Mouse (Mus musculus) Patski (cell line): ENCODE results near the gene Calr. TPM values are rescaled to one million over a fixed set of nuclear protein-coding genes. Genes with fewer than 3 reads are reported as not detected.

Experiments
- ATAC-seq: fragments of 100-300 bp; one replicate; pipeline ENCODE4 v1.8.0; 2021
- CTCF ChIA-PET: fragments of 350-600 bp; sonication (Branson Sonifier 250); formaldehyde crosslinking; loops from one replicate; lab custom pipeline; 2022; ENCODE audit warnings: inconsistent platforms; lab: Charles Lee
- POLR2A ChIA-PET: fragments of 350-600 bp; sonication (Branson Sonifier 250); formaldehyde crosslinking; loops from one replicate; lab custom pipeline; 2022; ENCODE audit warnings: antibody characterized with exemption, inconsistent platforms; lab: Charles Lee
- DNase-seq: peaks from one replicate; pipeline ENCODE4 v3.0.0-alpha.2; 2011; ENCODE audit warnings: low read depth, low spot score
- H3K27me3 ChIP-seq: fragments of 371-371 bp; one replicate; pipeline ENCODE4 v1.5.1; 2021
- CTCF ChIP-seq: fragments of 100-300 bp; IDR thresholded peaks from one replicate; pipeline ENCODE4 v1.5.1; 2021
- in situ Hi-C: fragments of 300-500 bp; cut with MboI; formaldehyde crosslinking; loops from 3 replicates; pipeline ENCODE4 v1.11.1; 2018; ENCODE audit warnings: low pct_unique_long_range_greater_than_20kb, mixed read lengths
- polyA plus RNA-seq: library from polyadenylated mRNA; unstranded; gene quantifications from one replicate; pipeline ENCODE4 v1.2.3, GENCODE M21; 2021

The Calr gene
- polyA plus RNA-seq, 1 experiment from 2014 or later, result 1,232 TPM

- POLR2A ChIA-PET, result interaction anchor here (0.6 kb wide), 1 partner anchor 1150 kb away, joined by 3 read pairs; no protein-coding TSS in a partner anchor
- no peak for DNase-seq
- no peaks in the 10 kb centered on the region for H3K27me3 ChIP-seq
- no peak for ATAC-seq
- in situ Hi-C loops, result loop anchor here (5.0 to 10.0 kb wide), 2 partner anchors 218 to 445 kb away; no protein-coding TSS in a partner anchor
- CTCF ChIA-PET, result interaction anchor here (0.9 to 8.3 kb wide), 6 partner anchors 8 to 102 kb away, joined by 3 to 80 read pairs (median 8); no protein-coding TSS in a partner anchor
- no peak for TF ChIP-seq CTCF
These were observed 36.8 kb downstream of the Calr start for GRCm38 (mm10) chr8:84809941-84810280.

- POLR2A ChIA-PET, result interaction anchor here (0.6 to 1.5 kb wide), 3 partner anchors 25 to 1149 kb away, joined by 3 read pairs; no protein-coding TSS in a partner anchor
- DNase-seq (no peak), ATAC-seq (no peak)
- no peak for TF ChIP-seq CTCF
- CTCF ChIA-PET, result interaction anchor here (0.9 to 8.3 kb wide), 5 partner anchors 8 to 101 kb away, joined by 3 to 80 read pairs (median 6); no protein-coding TSS in a partner anchor
- in situ Hi-C loops, result no loop called here
- no peaks in the 10 kb centered on the region for H3K27me3 ChIP-seq
These were observed 37.4 kb downstream of the Calr start for GRCm38 (mm10) chr8:84809109-84809940.

GRCm38 (mm10) chr8:84806031-84806430, 40.7 kb downstream of the Calr start:
- ChIA-PET CTCF (interaction anchor here (0.9 kb wide), 1 partner anchor 68 kb away, joined by 3 read pairs; no protein-coding TSS in a partner anchor), POLR2A (no interaction called here)
- H3K27me3 ChIP-seq, result no peaks in the 10 kb centered on the region
- ATAC-seq (no peak), DNase-seq (no peak)
- no peak for TF ChIP-seq CTCF
- in situ Hi-C loops, result no loop called here

GRCm38 (mm10) chr8:84799999-84800831, 46.5 kb downstream of the Calr start, which contains the start of gene Nfix:
Gene Nfix, minus strand, starts transcription at chr8:84800344.
- ChIA-PET POLR2A (interaction anchor here (0.7 kb wide), 1 partner anchor 87 kb away, joined by 3 read pairs; no protein-coding TSS in a partner anchor), CTCF (no interaction called here)
- ATAC-seq (peak; percentile 66), DNase-seq (no peak)
- in situ Hi-C loops, result loop anchor here (5.0 kb wide), 2 partner anchors 38 to 63 kb away; no protein-coding TSS in a partner anchor
- no peaks in the 10 kb centered on the region for H3K27me3 ChIP-seq
- no peak for TF ChIP-seq CTCF

GRCm38 (mm10) chr8:84799136-84799931, 47.4 kb downstream of the Calr start:
- in situ Hi-C loops, result loop anchor here (5.0 kb wide), 2 partner anchors 37 to 62 kb away; no protein-coding TSS in a partner anchor
- TF ChIP-seq CTCF, result no peak
- no peak for DNase-seq
- POLR2A ChIA-PET, result interaction anchor here (0.9 kb wide), 1 partner anchor 55 kb away, joined by 3 read pairs; no protein-coding TSS in a partner anchor
- CTCF ChIA-PET, result interaction anchor here (1.2 kb wide), 1 partner anchor 17 kb away, joined by 3 read pairs; no protein-coding TSS in a partner anchor
- H3K27me3 ChIP-seq, result no peaks in the 10 kb centered on the region
- ATAC-seq, result peak; percentile 55

GRCm38 (mm10) chr8:84798446-84799135, 48.1 kb downstream of the Calr start:
- in situ Hi-C loops, result loop anchor here (5.0 kb wide), 2 partner anchors 36 to 61 kb away; no protein-coding TSS in a partner anchor
- ChIA-PET CTCF (interaction anchor here (1.0 to 1.2 kb wide), 2 partner anchors 16 to 55 kb away, joined by 3 to 4 read pairs; no protein-coding TSS in a partner anchor), POLR2A (interaction anchor here (0.6 to 0.9 kb wide), 2 partner anchors 54 to 131 kb away, joined by 3 read pairs; no protein-coding TSS in a partner anchor)
- DNase-seq, result no peak
- ATAC-seq, result no peak
- no peaks in the 10 kb centered on the region for H3K27me3 ChIP-seq
- no peak for TF ChIP-seq CTCF

GRCm38 (mm10) chr8:84797971-84798370, 48.8 kb downstream of the Calr start:
- ATAC-seq (no peak), DNase-seq (no peak)
- no peak for TF ChIP-seq CTCF
- ChIA-PET POLR2A (interaction anchor here (0.6 kb wide), 1 partner anchor 132 kb away, joined by 3 read pairs; no protein-coding TSS in a partner anchor), CTCF (interaction anchor here (1.0 to 1.2 kb wide), 2 partner anchors 15 to 54 kb away, joined by 3 to 4 read pairs; no protein-coding TSS in a partner anchor)
- no peaks in the 10 kb centered on the region for H3K27me3 ChIP-seq
- in situ Hi-C loops, result loop anchor here (5.0 kb wide), 2 partner anchors 36 to 61 kb away; no protein-coding TSS in a partner anchor

- no peak for ATAC-seq
- POLR2A ChIA-PET, result no interaction called here
These were observed 49.4 kb downstream of the Calr start for GRCm38 (mm10) chr8:84797256-84797797.

More at GRCm38 (mm10) chr8:84797256-84797797, 49.4 kb downstream of the Calr start:
- TF ChIP-seq CTCF, result no peak
- DNase-seq, result no peak
- no peaks in the 10 kb centered on the region for H3K27me3 ChIP-seq
- CTCF ChIA-PET, result interaction anchor here (1.3 kb wide), 1 partner anchor 60 kb away, joined by 4 read pairs; no protein-coding TSS in a partner anchor
- in situ Hi-C loops, result loop anchor here (5.0 kb wide), 2 partner anchors 35 to 60 kb away; no protein-coding TSS in a partner anchor
